Mouse (Mus musculus): ENCODE measurements around the gene Glul. TPM values are rescaled to one million over a fixed set of nuclear protein-coding genes. Genes with fewer than 3 reads are reported as not detected.
A peak's percentile ranks its signal among the peaks of the same experiment; 100 is the strongest.

Gene Glul
- polyA plus RNA-seq, 1 experiment from 2014 or later, result 248 TPM

DNA sequence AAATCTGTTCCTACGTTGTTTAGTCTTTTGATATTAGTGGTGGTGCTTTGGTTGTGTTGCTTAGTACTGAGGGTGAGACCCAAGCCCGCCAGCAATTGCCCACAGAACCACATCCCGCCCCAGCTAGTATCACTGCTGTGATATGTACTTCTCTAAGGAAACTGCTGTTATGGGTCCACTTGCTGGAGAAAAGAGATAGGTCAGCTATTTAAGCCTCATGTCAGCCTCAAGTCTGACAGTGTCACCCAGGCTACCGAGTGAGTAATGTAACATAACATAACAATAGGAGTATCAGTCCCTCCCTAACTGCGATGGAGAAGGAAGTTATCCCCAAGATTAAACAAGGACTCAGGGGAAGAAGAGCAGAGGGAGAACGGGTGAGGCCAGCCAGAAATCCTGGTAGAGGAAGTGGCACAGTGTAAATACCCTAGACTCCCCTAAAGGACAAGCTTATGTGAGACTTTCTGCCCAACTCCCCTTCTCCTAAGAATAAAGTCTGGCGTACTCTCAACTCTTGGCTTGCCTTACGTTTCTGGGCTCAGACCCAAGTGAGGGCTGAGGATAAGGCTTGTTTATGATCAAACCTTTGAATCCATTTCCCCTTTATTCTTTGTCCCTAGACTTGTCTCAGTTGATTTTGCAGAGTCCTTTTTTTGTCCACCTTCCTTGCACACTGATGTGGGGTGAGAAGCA lies 5.4 kb upstream of the Glul start:
- WGBS, result 57% methylated on average over 8 of the region's 8 CpGs
- 0 out of 2 replicates have a peak, but pooled peaks have one; percentile 13 for ATAC-seq
- Histone ChIP-seq H3K9ac (ENCODE audit: low read depth, low read length) (no peak overlapping the region), H3K4me1 (ENCODE audit: control insufficient read depth, insufficient read depth, low read depth, low read length) (peaks cover 9% of the 10 kb centered on the region; the same call in 1 of the 2 replicates), H3K36me3 (ENCODE audit: control insufficient read depth, insufficient read depth, low read length) (no peaks in the 10 kb centered on the region), H3K9me3 (ENCODE audit: control insufficient read depth, low read length) (no peaks in the 10 kb centered on the region), H3K4me3 (ENCODE audit: low read length) (no peak overlapping the region), H3K27ac (ENCODE audit: low read depth, low read length) (no peak overlapping the region; the same call in 1 of the 2 replicates), H3K27me3 (replicated peaks; ENCODE audit: control insufficient read depth, insufficient read depth, low read length) (no peaks in the 10 kb centered on the region), H3K4me2 (ENCODE audit: low read length) (no peak overlapping the region)

DNA sequence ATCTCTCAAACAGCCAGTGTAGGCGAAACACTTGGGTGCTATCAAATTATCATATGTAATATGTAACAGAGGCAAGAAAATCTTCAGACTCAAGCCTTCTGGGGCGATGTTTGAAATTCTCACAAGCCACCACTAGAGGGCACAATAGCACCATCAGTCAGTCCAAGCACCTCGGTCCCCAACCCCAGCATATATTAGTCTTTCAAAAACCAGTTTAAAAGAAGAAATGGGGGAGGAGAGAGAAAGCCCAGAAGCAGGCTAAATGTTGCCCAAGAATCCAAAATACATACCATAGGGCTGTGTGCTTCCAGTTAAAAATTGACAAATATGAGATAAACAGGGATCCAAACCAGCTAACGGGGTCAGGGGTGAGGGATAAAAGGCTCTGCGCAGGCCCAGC lies 4.8 kb upstream of the Glul start:
- H3K27me3 ChIP-seq (replicated peaks; ENCODE audit: control insufficient read depth, insufficient read depth, low read length), result no peaks in the 10 kb centered on the region
- H3K4me3 ChIP-seq (ENCODE audit: low read length), result no peak overlapping the region
- no peak overlapping the region for H3K9ac ChIP-seq (ENCODE audit: low read depth, low read length)
- ATAC-seq, result peak; percentile 8; the same call in 1 of the 2 replicates
- H3K4me1 ChIP-seq (ENCODE audit: control insufficient read depth, insufficient read depth, low read depth, low read length), result peaks cover 9% of the 10 kb centered on the region; the same call in 1 of the 2 replicates
- H3K4me2 ChIP-seq (ENCODE audit: low read length), result no peak overlapping the region
- no peak overlapping the region for H3K27ac ChIP-seq (ENCODE audit: low read depth, low read length)
- 40% methylated on average over 5 of the region's 5 CpGs for WGBS
- no peaks in the 10 kb centered on the region for H3K9me3 ChIP-seq (ENCODE audit: control insufficient read depth, low read length)
- H3K36me3 ChIP-seq (ENCODE audit: control insufficient read depth, insufficient read depth, low read length), result no peaks in the 10 kb centered on the region

DNA sequence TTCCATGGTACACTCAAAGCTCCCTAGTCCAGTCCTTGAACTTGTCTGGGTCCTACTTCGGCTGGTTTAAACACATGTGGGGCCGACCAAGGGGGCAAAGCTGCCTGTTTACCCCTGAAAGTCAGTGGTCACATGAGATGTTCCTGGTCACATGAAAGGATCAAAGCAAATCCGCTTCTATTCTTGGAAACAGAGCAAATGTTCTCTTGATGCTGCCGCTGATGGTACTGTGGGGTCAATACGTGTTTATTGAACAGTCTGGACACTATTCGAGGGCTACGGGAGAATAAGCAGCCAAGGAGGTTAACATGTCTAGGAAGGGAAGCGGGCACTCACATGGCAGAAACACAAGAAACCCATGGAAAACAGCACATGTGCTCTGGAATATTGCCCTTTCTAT lies 2.5 kb upstream of the Glul start:
- ATAC-seq, result no peak
- Histone ChIP-seq H3K4me2 (ENCODE audit: low read length) (no peak overlapping the region), H3K27ac (ENCODE audit: low read depth, low read length) (no peak overlapping the region), H3K27me3 (replicated peaks; ENCODE audit: control insufficient read depth, insufficient read depth, low read length) (no peaks in the 10 kb centered on the region), H3K4me1 (ENCODE audit: control insufficient read depth, insufficient read depth, low read depth, low read length) (peaks cover 18% of the 10 kb centered on the region), H3K9ac (ENCODE audit: low read depth, low read length) (no peak overlapping the region), H3K4me3 (ENCODE audit: low read length) (no peak overlapping the region), H3K9me3 (ENCODE audit: control insufficient read depth, low read length) (no peaks in the 10 kb centered on the region), H3K36me3 (ENCODE audit: control insufficient read depth, insufficient read depth, low read length) (no peaks in the 10 kb centered on the region)
- 89% methylated on average over 8 of the region's 8 CpGs for WGBS

DNA sequence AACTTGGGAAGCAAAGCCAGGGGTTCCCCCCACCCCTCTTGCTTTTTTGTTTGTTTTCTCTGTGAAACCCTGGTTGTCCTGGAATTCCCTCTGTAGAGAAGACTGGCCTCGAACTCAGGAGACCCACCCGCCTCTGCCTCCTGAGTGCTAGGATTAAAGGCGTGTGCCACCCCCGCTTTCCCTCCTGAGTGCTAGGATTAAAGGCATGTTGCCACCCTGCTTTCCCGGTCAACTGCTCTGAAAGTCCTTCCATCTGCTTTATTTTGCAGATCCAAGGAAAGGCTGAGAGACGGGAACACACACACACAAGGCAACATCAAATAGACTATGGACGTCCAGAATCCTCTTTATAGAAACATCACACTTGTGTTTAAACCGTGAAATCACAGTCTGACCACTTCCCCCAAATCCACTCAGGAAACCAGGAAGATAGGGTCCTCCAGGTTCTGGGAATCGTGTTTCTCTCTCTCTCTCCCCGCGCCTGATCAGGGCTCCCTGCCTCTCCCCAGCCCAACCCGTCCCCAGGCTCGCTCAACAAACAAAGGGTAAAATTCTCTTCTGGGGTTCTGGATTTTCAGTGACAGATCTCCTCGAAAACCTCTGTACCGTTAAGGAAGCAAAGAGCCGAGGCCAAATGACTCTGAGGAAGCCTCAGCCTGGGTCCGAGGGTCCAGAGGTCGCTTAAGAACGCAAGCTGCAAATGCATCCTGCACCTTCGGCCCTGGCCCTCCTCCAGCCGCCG lies 584 bp upstream of the Glul start:
- peak; percentile 60 for ATAC-seq
- Histone ChIP-seq H3K9ac (ENCODE audit: low read depth, low read length) (peak overlapping the region; percentile 94), H3K9me3 (ENCODE audit: control insufficient read depth, low read length) (no peaks in the 10 kb centered on the region), H3K36me3 (ENCODE audit: control insufficient read depth, insufficient read depth, low read length) (peaks cover 8% of the 10 kb centered on the region; the same call in 1 of the 2 replicates), H3K4me1 (ENCODE audit: control insufficient read depth, insufficient read depth, low read depth, low read length) (peaks cover 27% of the 10 kb centered on the region), H3K4me2 (ENCODE audit: low read length) (peak overlapping the region; percentile 83), H3K27ac (ENCODE audit: low read depth, low read length) (peak overlapping the region; percentile 95), H3K4me3 (ENCODE audit: low read length) (peak overlapping the region; percentile 95), H3K27me3 (replicated peaks; ENCODE audit: control insufficient read depth, insufficient read depth, low read length) (no peaks in the 10 kb centered on the region)
- WGBS, result 15% methylated on average over 22 of the region's 22 CpGs

- H3K9me3 ChIP-seq (ENCODE audit: control insufficient read depth, low read length), result no peaks in the 10 kb centered on the region
- peak overlapping the region; percentile 95 for H3K27ac ChIP-seq (ENCODE audit: low read depth, low read length)
- H3K4me3 ChIP-seq (ENCODE audit: low read length), result peak overlapping the region; percentile 95
- peak; percentile 20 for ATAC-seq
- peak overlapping the region; percentile 94 for H3K9ac ChIP-seq (ENCODE audit: low read depth, low read length)
- no peaks in the 10 kb centered on the region for H3K27me3 ChIP-seq (replicated peaks; ENCODE audit: control insufficient read depth, insufficient read depth, low read length)
- peaks cover 14% of the 10 kb centered on the region for H3K36me3 ChIP-seq (ENCODE audit: control insufficient read depth, insufficient read depth, low read length)
- peaks cover 23% of the 10 kb centered on the region for H3K4me1 ChIP-seq (ENCODE audit: control insufficient read depth, insufficient read depth, low read depth, low read length)
- whole genome bisulfite sequencing, result under 1% methylated on average over 34 of the region's 36 CpGs
- H3K4me2 ChIP-seq (ENCODE audit: low read length), result peak overlapping the region; percentile 83
Measured at GRCm38 (mm10) chr1:153900381-153900780, 637 bp downstream of the Glul start.

GRCm38 (mm10) chr1:153900860-153901730 lies 1.4 kb downstream of the Glul start:
- Histone ChIP-seq H3K4me1 (ENCODE audit: control insufficient read depth, insufficient read depth, low read depth, low read length) (peaks cover 23% of the 10 kb centered on the region), H3K4me3 (ENCODE audit: low read length) (peak overlapping the region; percentile 95), H3K27me3 (replicated peaks; ENCODE audit: control insufficient read depth, insufficient read depth, low read length) (no peaks in the 10 kb centered on the region), H3K36me3 (ENCODE audit: control insufficient read depth, insufficient read depth, low read length) (peaks cover 14% of the 10 kb centered on the region), H3K9me3 (ENCODE audit: control insufficient read depth, low read length) (no peaks in the 10 kb centered on the region), H3K9ac (ENCODE audit: low read depth, low read length) (peak overlapping the region; percentile 94), H3K4me2 (ENCODE audit: low read length) (peak overlapping the region; percentile 83), H3K27ac (ENCODE audit: low read depth, low read length) (peak overlapping the region; percentile 95)
- 1% methylated on average over 25 of the region's 25 CpGs for WGBS
- ATAC-seq, result no peak

DNA sequence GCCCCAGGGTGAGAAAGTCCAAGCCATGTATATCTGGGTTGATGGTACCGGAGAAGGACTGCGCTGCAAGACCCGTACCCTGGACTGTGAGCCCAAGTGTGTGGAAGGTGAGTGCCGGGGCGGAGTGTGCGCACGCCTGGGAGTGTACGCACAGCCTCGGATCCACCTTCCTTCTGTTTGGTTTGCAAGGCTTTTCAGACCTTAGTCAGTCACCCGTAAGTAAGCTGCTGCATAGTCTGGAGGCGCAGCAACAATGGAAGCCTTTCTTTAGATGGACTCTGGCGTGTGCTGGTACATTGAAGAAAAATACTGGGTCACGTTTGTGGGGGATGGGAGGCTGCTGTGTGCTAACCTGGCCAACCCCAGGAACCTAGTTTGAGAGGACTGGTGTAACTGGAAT lies 3.3 kb downstream of the Glul start:
- Histone ChIP-seq H3K27ac (ENCODE audit: low read depth, low read length) (no peak overlapping the region), H3K9me3 (ENCODE audit: control insufficient read depth, low read length) (no peaks in the 10 kb centered on the region), H3K4me2 (ENCODE audit: low read length) (peak overlapping the region; percentile 83), H3K36me3 (ENCODE audit: control insufficient read depth, insufficient read depth, low read length) (peaks cover 33% of the 10 kb centered on the region), H3K9ac (ENCODE audit: low read depth, low read length) (no peak overlapping the region), H3K4me3 (ENCODE audit: low read length) (peak overlapping the region; percentile 22), H3K27me3 (replicated peaks; ENCODE audit: control insufficient read depth, insufficient read depth, low read length) (no peaks in the 10 kb centered on the region), H3K4me1 (ENCODE audit: control insufficient read depth, insufficient read depth, low read depth, low read length) (peaks cover 23% of the 10 kb centered on the region)
- 40% methylated on average over 13 of the region's 13 CpGs for WGBS
- no peak for ATAC-seq

- Histone ChIP-seq H3K4me2 (ENCODE audit: low read length) (no peak overlapping the region), H3K36me3 (ENCODE audit: control insufficient read depth, insufficient read depth, low read length) (peaks cover 40% of the 10 kb centered on the region), H3K27ac (ENCODE audit: low read depth, low read length) (no peak overlapping the region), H3K4me3 (ENCODE audit: low read length) (no peak overlapping the region), H3K27me3 (replicated peaks; ENCODE audit: control insufficient read depth, insufficient read depth, low read length) (no peaks in the 10 kb centered on the region), H3K9ac (ENCODE audit: low read depth, low read length) (no peak overlapping the region), H3K9me3 (ENCODE audit: control insufficient read depth, low read length) (no peaks in the 10 kb centered on the region), H3K4me1 (ENCODE audit: control insufficient read depth, insufficient read depth, low read depth, low read length) (peaks cover 19% of the 10 kb centered on the region)
- 99% methylated on average over 14 of the region's 14 CpGs for WGBS
- ATAC-seq, result no peak
Measured at GRCm38 (mm10) chr1:153904236-153904635, 4.5 kb downstream of the Glul start.

All from hindbrain, embryonic 16.5 days (tissue).